Mouse (Mus musculus) layer of hippocampus, adult 2 months (tissue): Measurements from ENCODE around the gene Map4k4. TPM values are rescaled to one million over a fixed set of nuclear protein-coding genes. Genes with fewer than 3 reads are reported as not detected.
A peak's percentile ranks its signal among the peaks of the same experiment; 100 is the strongest.

Experiments used
- DNase-seq, 2 experiments: peaks; one replicate each; pipeline ENCODE4 v3.0.0; 2022; ENCODE audit warnings: low spot score in 2 of 2
- H3K27ac ChIP-seq: fragments of 200-600 bp; 2 replicates; pipeline ENCODE4 v1.8.1; 2022
- H3K4me3 ChIP-seq: fragments of 200-600 bp; 2 replicates; pipeline ENCODE4 v1.8.1; 2022; ENCODE audit warnings: mild to moderate bottlenecking
- CTCF ChIP-seq: fragments of 200-600 bp; conservative IDR thresholded peaks from 2 replicates; pipeline ENCODE4 v1.8.1; 2022; ENCODE audit warnings: antibody characterized with exemption, mild to moderate bottlenecking, moderate library complexity
- total RNA-seq, 2 experiments: library from RNA; stranded (reverse); gene quantifications; 2 replicates each; pipeline ENCODE4 v1.2.3; 2021

Gene Map4k4
- total RNA-seq, 2 experiments from 2014 or later = 134 to 145 TPM

DNA sequence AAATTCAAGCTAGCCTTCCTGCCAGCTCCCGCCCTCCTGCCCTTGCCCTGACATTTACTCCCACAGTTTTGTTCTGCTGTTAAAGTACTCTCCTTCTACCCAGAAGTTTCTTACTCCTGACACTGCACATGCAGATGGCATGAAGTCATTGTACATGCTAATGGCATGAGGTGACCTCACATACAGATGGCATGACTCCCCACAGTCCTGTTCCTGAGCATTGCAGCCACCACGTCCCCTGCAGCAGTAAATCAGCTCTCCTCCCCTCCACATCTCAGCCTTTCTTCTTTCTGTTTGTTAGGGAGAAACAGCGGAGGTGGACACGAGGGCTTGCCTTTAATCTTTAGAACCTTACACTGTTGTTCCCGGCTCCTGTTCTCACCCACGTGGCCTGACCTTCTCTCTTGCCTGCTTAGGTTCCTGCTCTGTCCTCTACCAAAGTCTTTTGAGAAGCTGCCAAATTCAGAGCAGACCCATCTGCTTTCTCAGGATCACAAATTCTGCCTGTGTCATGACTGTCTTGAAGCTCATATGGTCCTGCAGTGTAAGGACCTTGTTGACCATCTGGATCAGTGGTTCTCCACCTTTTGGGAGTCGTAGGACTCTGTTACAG, 114.5 kb downstream of the Map4k4 start:
- no peak for DNase-seq
- Histone ChIP-seq H3K27ac (peak overlapping the region; percentile 39; the same call in 1 of the 2 replicates), H3K4me3 (no peak overlapping the region)
- TF ChIP-seq CTCF = no peak

DNA sequence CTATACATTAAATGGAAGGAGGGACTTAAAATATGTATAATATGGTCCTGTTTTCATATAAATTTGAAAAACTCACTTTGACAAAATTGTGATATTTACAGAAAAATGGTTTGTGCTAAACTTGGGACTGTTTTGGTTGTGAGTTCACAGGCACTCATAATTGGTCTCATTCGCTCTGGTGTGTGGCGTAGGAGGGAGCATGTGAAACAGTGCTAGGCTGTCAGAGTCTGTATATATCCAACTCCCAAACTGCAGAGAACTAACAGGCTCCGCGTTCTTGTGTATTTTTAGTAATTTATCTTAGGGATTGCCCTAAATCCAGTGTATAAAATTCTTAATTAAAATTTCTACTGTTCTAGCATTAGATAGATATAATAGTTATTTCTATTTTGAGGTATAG, 120.9 kb downstream of the Map4k4 start:
- TF ChIP-seq CTCF = no peak
- DNase-seq = no peak
- Histone ChIP-seq H3K4me3 (no peak overlapping the region), H3K27ac (no peak overlapping the region; the same call in 1 of the 2 replicates)

DNA sequence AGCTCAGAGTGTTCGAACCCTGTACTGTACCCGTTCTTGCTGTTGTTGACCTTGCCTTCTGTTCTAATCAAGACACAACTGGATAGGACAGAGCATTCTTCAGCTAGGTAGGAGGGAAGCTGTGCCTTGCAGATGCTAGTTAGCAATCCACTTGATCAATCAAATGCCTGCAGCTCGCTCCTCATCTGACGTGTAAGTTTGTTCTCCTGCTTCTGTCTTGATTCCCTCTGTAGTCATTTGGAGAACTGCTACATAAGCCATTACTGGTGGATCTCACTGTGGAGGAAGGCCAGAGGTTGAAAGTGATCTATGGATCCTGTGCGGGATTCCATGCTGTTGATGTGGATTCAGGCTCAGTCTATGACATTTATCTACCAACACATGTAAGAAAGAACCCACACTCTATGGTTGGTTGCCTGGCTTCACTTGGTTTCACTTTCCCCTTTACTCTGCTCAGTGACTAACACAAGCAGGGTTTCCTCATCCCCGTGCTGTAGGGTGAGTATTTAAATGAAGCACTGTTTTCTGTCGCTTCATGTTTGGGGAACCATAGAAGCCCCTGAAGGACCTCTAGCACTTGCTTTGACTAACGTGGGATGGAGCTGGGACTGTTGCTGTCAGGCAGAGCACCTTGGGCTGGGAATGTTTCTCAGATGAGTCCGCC, 121.9 kb downstream of the Map4k4 start:
- H3K27ac ChIP-seq = peak overlapping the region; percentile 65; the same call in 1 of the 2 replicates
- TF ChIP-seq CTCF = no peak
- no peak for DNase-seq
- H3K4me3 ChIP-seq = no peak overlapping the region

DNA sequence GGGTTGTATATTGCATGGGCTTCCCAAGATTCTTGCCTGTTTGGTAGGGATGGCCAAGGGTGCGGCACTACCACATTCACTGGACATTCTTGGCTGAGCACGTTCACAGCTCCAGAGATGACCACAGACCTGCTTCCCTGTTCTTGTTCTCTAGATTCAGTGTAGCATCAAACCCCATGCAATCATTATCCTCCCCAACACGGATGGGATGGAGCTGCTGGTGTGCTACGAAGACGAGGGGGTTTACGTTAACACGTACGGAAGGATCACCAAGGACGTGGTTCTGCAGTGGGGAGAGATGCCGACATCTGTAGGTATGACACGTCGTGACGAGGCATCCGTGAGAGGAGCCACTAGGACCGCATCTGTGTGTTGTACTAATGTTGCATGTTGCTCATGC, 122.5 kb downstream of the Map4k4 start:
- DNase-seq = peak in 1 of 2 experiments; percentile 39
- H3K27ac ChIP-seq = peak overlapping the region; percentile 65
- no peak overlapping the region for H3K4me3 ChIP-seq
- TF ChIP-seq CTCF = no peak

DNA sequence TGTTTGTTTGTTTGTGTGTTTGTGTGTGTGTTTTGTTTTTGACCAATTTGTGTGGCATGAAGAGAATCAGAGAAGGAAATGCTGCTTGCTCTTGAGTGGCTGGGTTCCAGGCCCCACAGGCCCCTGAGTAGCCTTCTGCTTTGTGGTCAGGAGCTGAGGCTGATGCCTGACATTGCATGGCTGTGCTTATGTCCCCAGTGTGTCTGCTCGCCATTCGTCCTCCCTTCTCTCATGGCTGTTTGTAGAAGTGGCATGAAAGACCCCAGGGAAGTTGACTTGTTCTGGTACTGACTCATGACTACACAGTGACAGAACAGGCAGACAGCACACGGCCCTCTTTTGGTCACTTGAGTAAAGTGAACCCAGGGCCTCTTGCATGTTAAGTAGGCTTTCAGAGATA, 123.0 kb downstream of the Map4k4 start:
- TF ChIP-seq CTCF = no peak
- peak overlapping the region; percentile 65; the same call in 1 of the 2 replicates for H3K27ac ChIP-seq
- no peak overlapping the region for H3K4me3 ChIP-seq
- DNase-seq = no peak

DNA sequence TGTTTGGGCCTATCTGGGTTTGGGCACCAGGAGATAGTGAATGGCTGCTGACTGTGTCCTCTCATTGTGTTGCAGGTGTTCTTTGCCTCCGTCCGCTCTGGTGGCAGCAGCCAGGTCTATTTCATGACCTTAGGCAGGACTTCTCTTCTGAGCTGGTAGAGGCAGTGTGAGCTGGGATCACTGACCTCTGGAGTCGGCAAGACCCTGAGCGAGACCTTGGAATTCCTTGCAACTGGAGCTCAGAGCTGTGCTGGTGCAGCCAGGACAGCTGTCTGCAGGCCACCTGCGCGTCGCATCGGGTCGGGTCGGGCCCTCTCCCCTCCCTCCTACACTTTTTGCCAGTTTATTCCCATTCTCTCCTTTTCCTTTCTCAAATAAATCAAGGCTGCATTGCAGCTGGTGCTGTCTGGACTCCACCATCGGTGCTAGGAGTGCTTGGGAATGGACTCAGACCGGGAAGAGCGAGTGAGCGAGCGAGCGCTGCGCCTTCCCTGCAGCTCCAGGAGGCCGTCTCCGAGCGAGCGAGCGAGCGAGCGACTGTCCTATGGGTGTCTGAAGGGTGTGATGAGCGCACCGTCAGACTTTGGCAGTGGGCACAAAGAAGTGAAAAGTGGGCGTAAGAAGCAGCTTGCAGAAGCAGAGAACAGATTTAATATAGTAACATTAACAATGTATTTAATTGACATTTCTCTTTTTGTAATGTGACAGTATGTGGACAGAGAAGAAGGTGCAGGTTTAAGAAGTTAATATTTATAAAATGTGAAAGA, 124.0 kb downstream of the Map4k4 start:
- H3K27ac ChIP-seq = peak overlapping the region; percentile 24

DNA sequence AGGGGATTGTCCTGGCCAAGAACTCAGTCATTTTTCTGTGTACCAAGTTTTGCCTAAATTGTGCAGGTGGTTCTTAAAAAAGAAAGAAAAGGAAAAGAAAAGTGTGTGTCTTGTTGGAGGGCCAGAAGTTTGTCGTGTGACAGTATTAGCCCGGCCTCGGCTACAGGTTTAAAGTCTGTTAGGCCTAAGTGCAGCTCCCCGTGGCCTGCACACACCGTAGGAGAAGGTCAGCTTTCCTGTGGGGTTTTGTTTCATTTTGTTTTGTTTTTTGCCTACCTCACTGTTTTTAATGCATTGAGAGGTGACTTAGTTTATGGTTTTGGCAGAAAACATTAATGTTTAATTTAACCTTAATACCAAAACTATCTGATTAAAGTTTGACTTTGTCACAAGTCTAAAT, 124.7 kb downstream of the Map4k4 start:
- H3K4me3 ChIP-seq = no peak overlapping the region
- H3K27ac ChIP-seq = peak overlapping the region; percentile 24; the same call in 1 of the 2 replicates
- no peak for DNase-seq
- no peak for TF ChIP-seq CTCF

More for the DNA sequence above, 124.0 kb downstream of the Map4k4 start:
- TF ChIP-seq CTCF = no peak
- no peak overlapping the region for H3K4me3 ChIP-seq
- DNase-seq = no peak

DNA sequence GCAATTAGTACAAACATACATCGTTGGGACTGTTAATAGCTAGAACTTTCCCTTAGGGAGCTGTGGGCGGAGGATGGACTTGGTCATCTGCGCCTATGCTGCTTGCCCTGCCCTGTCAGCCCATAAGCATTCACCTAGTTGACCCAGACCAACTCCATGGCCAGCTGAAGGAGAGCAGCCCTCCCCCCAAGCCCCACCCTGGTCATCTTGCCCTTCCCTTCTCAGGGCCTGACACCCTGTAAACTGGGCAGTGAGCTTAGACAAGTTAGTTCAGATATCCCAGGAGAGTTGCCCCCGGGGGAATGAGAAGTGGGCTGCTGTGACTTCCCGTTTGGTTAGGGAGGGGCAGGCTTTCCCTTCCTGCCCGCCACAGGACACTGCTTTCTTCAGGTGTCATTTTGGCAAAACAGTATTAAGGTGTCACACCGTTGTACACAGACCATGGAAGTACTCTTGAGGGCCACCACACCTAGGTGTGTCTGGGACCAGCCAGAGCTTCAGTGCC, 126.5 kb downstream of the Map4k4 start:
- Histone ChIP-seq H3K4me3 (no peak overlapping the region), H3K27ac (no peak overlapping the region)
- no peak for DNase-seq
- no peak for TF ChIP-seq CTCF

DNA sequence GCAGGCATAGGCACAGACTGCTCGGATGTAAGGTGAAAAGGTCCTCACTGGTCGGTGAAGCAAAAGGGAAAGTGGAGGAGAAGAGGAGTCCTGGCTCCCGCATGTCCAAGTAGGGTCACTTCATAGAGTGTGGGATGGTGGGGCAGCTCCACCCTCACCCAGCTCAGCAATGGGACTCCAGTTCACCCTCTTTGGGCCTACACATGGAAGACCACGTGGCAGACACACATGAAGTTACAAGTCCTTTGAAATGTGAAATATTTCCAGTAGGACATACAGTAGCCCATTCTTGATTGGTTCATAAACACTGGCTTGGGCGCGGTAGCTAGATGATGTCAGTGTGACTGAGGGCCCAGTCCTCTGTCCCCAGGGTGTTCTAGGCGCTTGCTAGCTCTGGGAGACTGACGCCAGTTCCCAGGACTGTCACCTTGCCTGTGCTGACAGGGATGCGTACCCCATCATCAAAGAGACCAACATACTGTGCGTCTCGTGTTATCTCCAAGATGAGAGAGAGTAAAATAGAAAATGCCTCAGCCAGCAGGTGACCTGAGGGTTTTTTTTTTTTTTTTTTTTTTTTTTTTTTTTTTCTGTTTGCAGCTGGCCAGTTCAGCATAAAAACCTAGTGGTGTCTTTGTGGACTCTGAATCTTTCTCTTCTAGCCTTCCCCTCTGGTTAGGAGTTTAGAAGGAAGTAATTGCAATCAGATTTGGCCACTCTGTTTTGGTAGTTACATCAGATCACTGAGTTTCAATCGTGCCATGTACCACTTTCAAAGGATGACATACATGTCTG, 127.7 kb downstream of the Map4k4 start:
- no peak for DNase-seq
- TF ChIP-seq CTCF = no peak
- no peak overlapping the region for H3K27ac ChIP-seq

DNA sequence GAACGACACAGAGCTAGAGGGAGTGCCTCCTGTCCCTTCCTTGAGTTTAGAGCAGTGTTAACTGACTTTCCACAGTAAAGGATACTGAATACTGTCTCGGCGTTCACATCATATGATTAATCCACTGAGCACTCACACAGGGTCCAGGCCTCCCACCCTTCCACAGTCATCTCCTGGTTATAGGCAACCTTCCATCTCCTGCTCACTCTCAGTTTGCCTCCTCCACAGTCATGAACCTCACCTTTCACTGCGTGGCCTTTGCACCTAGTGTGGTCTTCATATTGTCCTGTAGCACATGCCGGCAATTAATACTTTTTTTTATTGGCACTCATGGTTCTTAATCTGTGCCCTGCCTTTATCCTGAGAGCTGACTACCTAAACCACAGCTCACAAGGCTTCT, 128.9 kb downstream of the Map4k4 start:
- no peak for TF ChIP-seq CTCF
- DNase-seq = no peak
- H3K4me3 ChIP-seq = no peak overlapping the region
- no peak overlapping the region for H3K27ac ChIP-seq

More for the DNA sequence above, 127.7 kb downstream of the Map4k4 start:
- no peak overlapping the region for H3K4me3 ChIP-seq

DNA sequence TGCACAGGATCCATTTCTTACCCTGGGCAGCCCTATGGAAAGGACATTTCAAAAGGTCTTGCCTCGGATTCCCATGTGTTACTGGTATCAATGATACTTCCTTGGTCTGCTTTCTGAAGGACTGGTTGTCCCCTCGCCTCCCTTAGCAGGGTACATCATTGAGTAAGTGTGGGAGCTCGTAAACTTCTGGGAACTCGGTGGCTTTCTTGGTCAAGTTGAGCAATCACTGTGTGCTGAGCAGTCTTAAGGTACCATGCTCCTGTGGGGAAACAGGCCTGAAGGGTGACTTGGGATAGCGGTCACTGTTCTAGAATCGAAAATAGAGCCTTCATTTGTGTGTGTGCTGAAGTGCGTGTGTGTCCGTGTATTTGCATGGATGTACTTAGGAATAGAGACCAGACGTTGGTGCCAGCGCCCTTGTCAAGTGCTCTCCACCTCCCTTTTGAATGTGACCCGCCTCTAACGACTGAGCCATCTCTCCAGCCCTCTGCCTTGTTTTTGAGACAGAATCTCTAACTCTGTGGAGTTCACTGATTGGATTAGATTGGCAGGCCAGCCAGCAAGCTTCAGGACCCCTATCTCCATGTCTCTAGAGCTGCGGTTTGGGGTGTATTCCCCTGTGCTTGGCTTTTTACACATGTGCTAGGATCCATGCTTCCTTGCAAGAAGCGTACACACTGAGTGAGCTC, 129.7 kb downstream of the Map4k4 start:
- DNase-seq = no peak
- no peak for TF ChIP-seq CTCF
- no peak overlapping the region for H3K4me3 ChIP-seq
- no peak overlapping the region for H3K27ac ChIP-seq

DNA sequence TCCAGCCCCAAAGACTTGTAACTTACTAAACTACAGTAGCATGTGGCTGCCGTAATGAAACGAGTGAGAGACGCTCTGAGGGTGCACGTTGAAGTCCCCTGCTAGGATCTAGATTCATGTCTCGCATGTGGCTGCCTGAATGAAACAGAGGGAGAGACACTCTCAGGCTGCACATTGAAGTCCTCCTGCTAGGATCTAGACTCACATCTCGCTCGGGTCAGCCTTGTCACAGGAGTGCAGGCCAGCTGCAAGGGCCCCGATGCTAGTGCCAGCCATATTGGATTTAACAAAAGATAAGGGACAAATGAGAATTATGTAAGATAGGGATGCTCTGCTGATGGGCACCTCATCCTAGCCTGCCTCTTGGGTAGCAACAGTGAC, 130.3 kb downstream of the Map4k4 start:
- Histone ChIP-seq H3K27ac (no peak overlapping the region), H3K4me3 (no peak overlapping the region)
- DNase-seq = no peak
- TF ChIP-seq CTCF = no peak
